Mouse (Mus musculus) E14TG2a.4 (cell line): Measurements from ENCODE around the gene Gm43064.

Source experiments
- CTCF ChIP-seq: conservative IDR thresholded peaks from 2 replicates; pipeline ENCODE4 v1.5.1; 2014; ENCODE audit warnings: low read length
- NANOG ChIP-seq: IDR thresholded peaks from 2 replicates; pipeline ENCODE4 v1.6.1; 2014; ENCODE audit warnings: borderline replicate concordance, low read length, mixed read lengths
- POU5F1 ChIP-seq: IDR thresholded peaks from 2 replicates; pipeline ENCODE4 v1.6.1; 2014; ENCODE audit warnings: low read length, borderline replicate concordance

- TF ChIP-seq CTCF (no peak), NANOG (no peak), POU5F1 (no peak)
Measured at GRCm38 (mm10) chr3:103832426-103832825, 23.1 kb downstream of the Gm43064 start, which contains the start of gene Bcl2l15.
